Mouse (Mus musculus) brown adipose tissue, adult 24 weeks (tissue): Measurements from ENCODE around the gene BC004004. TPM values are rescaled to one million over a fixed set of nuclear protein-coding genes. Genes with fewer than 3 reads are reported as not detected.
A peak's percentile ranks its signal among the peaks of the same experiment; 100 is the strongest.
"Not testable (repeated sequence)": the region's sequence is repeated elsewhere in the genome, so short reads cannot be mapped to it uniquely, and the experiment has no call there.

Experiments
- H3K27ac ChIP-seq: fragments of 200-500 bp; replicated peaks from 2 replicates; pipeline ENCODE4 v1.5.1; 2012; ENCODE audit warnings: low read depth, mild to moderate bottlenecking, low read length
- H3K4me1 ChIP-seq: fragments of 200-500 bp; 2 replicates; pipeline ENCODE4 v1.6.1; 2012; ENCODE audit warnings: low read length, mixed read lengths; ENCODE audit not compliant: control insufficient read depth, insufficient read depth, insufficient read length
- H3K4me3 ChIP-seq: fragments of 200-500 bp; 2 replicates; pipeline ENCODE4 v1.5.1; 2012; ENCODE audit warnings: low read depth, mild to moderate bottlenecking, low read length, moderate library complexity; ENCODE audit not compliant: insufficient read depth
- polyA plus RNA-seq: library from polyadenylated mRNA; stranded (reverse); fragments of >200 nt; gene quantifications from 2 replicates; pipeline ENCODE4 v1.2.4, GENCODE M21; 2012; ENCODE audit not compliant: missing spikeins, insufficient read depth, insufficient read length

BC004004 gene
- polyA plus RNA-seq, 1 experiment: 221 TPM

- Histone ChIP-seq H3K4me1 (peaks cover 39% of the 10 kb centered on the region), H3K27ac (peak overlapping the region; percentile 14; the same call in 1 of the 2 replicates), H3K4me3 (no peak overlapping the region)
Measured at GRCm38 (mm10) chr17:29253684-29254083, 14.9 kb upstream of the BC004004 start.

- H3K4me1 ChIP-seq: peaks cover 32% of the 10 kb centered on the region
- H3K27ac ChIP-seq: peak overlapping the region; percentile 30
- not testable (repeated sequence) for H3K4me3 ChIP-seq
Measured at GRCm38 (mm10) chr17:29254784-29255183, 13.8 kb upstream of the BC004004 start.

- Histone ChIP-seq H3K4me1 (peaks cover 20% of the 10 kb centered on the region), H3K4me3 (no peak overlapping the region), H3K27ac (no peak overlapping the region; the same call in 1 of the 2 replicates)
Measured at GRCm38 (mm10) chr17:29256507-29256906, 12.1 kb upstream of the BC004004 start.

- Histone ChIP-seq H3K4me3 (no peak overlapping the region), H3K4me1 (peaks cover 17% of the 10 kb centered on the region), H3K27ac (no peak overlapping the region)
Measured at GRCm38 (mm10) chr17:29257001-29257511, 11.5 kb upstream of the BC004004 start.

- Histone ChIP-seq H3K4me3 (no peak overlapping the region), H3K4me1 (peaks cover 16% of the 10 kb centered on the region), H3K27ac (peak overlapping the region; percentile 73)
Measured at GRCm38 (mm10) chr17:29258025-29258558, 10.5 kb upstream of the BC004004 start.

- Histone ChIP-seq H3K4me3 (no peak overlapping the region), H3K27ac (peak overlapping the region; percentile 78), H3K4me1 (peaks cover 14% of the 10 kb centered on the region)
Measured at GRCm38 (mm10) chr17:29258921-29259320, 9.7 kb upstream of the BC004004 start.

GRCm38 (mm10) chr17:29259489-29259888 lies 9.1 kb upstream of the BC004004 start:
- H3K27ac ChIP-seq: peak overlapping the region; percentile 78
- peaks cover 11% of the 10 kb centered on the region for H3K4me1 ChIP-seq
- no peak overlapping the region for H3K4me3 ChIP-seq

DNA sequence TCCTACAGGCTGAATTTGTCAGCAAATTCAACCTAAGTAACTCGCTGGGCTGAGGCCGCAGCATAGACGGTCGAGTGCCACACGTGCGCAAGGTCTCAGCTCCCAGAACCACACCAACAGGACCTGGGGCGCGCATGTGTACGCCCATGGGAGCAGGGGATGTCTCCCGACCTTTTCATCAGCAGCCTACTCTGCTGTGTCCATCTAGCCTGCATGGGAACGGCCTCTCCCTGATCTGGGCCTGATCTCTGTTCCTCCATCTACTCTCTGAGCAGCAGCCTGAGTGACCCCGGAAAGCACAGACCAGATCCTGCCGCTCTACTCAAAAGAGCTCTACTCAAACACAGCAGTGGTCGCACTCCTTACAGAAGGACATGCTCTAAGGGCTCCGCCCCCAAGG lies 8.1 kb upstream of the BC004004 start:
- no peak overlapping the region for H3K27ac ChIP-seq
- peaks cover 10% of the 10 kb centered on the region for H3K4me1 ChIP-seq
- no peak overlapping the region for H3K4me3 ChIP-seq

GRCm38 (mm10) chr17:29261603-29262258 lies 6.9 kb upstream of the BC004004 start:
- peaks cover 9% of the 10 kb centered on the region for H3K4me1 ChIP-seq
- H3K4me3 ChIP-seq: no peak overlapping the region
- no peak overlapping the region for H3K27ac ChIP-seq

DNA sequence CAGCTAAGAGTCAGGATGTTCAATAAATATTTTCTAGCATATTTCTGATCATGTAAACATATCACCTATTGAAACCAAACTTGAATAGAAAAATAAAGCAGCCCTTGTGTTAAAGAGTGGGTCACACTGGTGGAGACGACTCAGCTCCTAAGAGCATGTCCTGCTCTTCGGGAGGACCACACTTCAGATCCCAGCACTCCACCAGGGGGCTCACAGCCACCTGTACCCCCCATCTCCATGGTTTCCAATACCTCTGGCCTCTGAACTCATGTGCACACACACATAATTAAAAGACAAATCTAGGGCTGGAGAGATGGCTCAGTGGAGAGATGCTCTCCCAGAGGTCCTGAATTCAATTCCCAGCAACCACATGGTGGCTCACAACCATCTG lies 6.3 kb upstream of the BC004004 start:
- Histone ChIP-seq H3K27ac (no peak overlapping the region), H3K4me1 (peaks cover 9% of the 10 kb centered on the region), H3K4me3 (no peak overlapping the region)

DNA sequence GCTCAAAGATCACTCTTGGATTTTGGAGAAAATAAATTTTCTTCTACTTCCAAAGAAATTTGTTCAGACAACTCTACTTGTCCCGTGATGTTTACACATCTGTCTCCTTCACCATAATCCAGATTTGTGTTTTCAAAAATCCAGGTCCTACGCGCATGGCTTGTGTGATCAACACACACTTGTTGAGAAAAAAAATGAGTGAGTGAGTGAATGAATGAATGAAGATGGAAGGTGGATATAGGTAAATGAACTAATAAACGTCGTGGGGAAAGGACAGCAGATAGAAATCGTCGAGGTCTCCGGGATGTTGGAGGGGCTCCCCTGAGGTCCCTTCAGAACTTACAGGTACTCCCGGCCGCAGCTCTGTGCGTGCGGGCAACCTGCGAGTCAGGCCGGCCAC lies 5.2 kb upstream of the BC004004 start:
- H3K27ac ChIP-seq: peak overlapping the region; percentile 94
- peak overlapping the region; percentile 85 for H3K4me3 ChIP-seq
- H3K4me1 ChIP-seq: peaks cover 5% of the 10 kb centered on the region; the same call in 1 of the 2 replicates

- peak within 1 kb of the TSS; percentile 85 for H3K4me3 ChIP-seq
- H3K4me1 ChIP-seq: peaks cover 3% of the 10 kb centered on the region; the same call in 1 of the 2 replicates
- H3K27ac ChIP-seq: peak within 1 kb of the TSS; percentile 94
Measured at GRCm38 (mm10) chr17:29263840-29264633, 4.6 kb upstream of the BC004004 start, which contains the start of gene Ppil1. TSS of gene Ppil1 (minus strand) at chr17:29264186.

DNA sequence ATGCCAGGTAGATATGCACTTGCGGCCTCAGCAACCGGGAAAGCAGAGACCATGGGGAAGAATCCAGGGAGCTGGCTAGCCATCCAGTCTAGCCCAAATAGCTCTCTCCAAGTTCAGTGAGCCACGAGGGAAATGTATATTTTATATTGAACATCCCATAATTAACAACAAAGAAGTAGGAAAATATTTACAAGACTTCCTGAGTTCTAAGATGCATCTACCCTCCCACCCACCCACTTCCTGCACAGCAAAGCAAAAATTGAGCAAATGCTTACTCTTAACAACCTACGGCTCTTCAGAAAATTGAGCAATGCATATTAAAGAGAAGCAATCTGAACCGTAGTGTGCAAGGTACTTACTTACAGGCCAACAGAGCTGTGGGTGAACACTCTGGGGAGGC lies 3.8 kb upstream of the BC004004 start:
- Histone ChIP-seq H3K4me3 (peak overlapping the region; percentile 85; the same call in 1 of the 2 replicates), H3K4me1 (peaks cover 5% of the 10 kb centered on the region; the same call in 1 of the 2 replicates), H3K27ac (no peak overlapping the region)

GRCm38 (mm10) chr17:29267040-29267439 lies 1.5 kb upstream of the BC004004 start:
- not testable (repeated sequence) for H3K27ac ChIP-seq, H3K4me3 ChIP-seq, H3K4me1 ChIP-seq
